ENCODE assay signal across 9 mouse cellular contexts in genomic region chr17:52182706-52183105, GRCm38 (mm10).
DNase-seq lines count a peak whose midpoint lies in the region; ATAC-seq lines count a peak whose summit lies in the region.
"Had no signal": no experiment of that assay in that cellular context is flagged by ENCODE, and none has a peak within 500 bp of the region (broad histone marks: within the 10 kb centered on the region; RNA-seq: fewer than 3 reads in every experiment).

No protein-coding gene starts in this region.

- no peak overlapping the region for H3K27ac ChIP-seq in hindbrain, embryonic 14.5 days
- no peak overlapping the region for H3K27ac ChIP-seq in hindbrain, embryonic 12.5 days
- H3K27ac ChIP-seq: embryonic facial prominence, embryonic 12.5 days had no signal

- no peak overlapping the region for H3K9ac ChIP-seq in hindbrain, embryonic 14.5 days
- no peak overlapping the region for H3K9ac ChIP-seq in hindbrain, embryonic 12.5 days
- H3K9ac ChIP-seq: embryonic facial prominence, embryonic 12.5 days had no signal

- ATAC-seq in hindbrain, embryonic 14.5 days (ENCODE audit: low FRiP score) = no peak
- no peak for ATAC-seq in hindbrain, embryonic 12.5 days (ENCODE audit: low FRiP score)
- peak; percentile 71 to 75 for ATAC-seq in hematopoietic stem cell, adult 5-6 weeks (replicated peaks in 1 of 2; ENCODE audit: insufficient read depth in 1 of 2, low FRiP score in 2 of 2, low TSS enrichment in 1 of 2, low read depth in 1 of 2, poor library complexity in 2 of 2, severe bottlenecking in 2 of 2)

- H3K9me3 ChIP-seq in hindbrain, embryonic 14.5 days (ENCODE audit: control insufficient read depth, low read length) = 0 out of 2 replicates have a peak, but pooled peaks cover 6% of the 10 kb centered on the region
- no peaks in the 10 kb centered on the region for H3K9me3 ChIP-seq in hindbrain, embryonic 12.5 days (replicated peaks)
- H3K9me3 ChIP-seq: embryonic facial prominence, embryonic 12.5 days had no signal

- 35% methylated on average over 3 of the region's 3 CpGs for WGBS in hindbrain, embryonic 14.5 days
- WGBS in hindbrain, embryonic 12.5 days = 46% methylated on average over 3 of the region's 3 CpGs

- H3K4me2 ChIP-seq in hindbrain, embryonic 14.5 days (replicated peaks) = no peak overlapping the region
- no peak overlapping the region for H3K4me2 ChIP-seq in hindbrain, embryonic 12.5 days (replicated peaks)
- H3K4me2 ChIP-seq: embryonic facial prominence, embryonic 12.5 days had no signal

- H3K36me3 ChIP-seq in hindbrain, embryonic 14.5 days (replicated peaks; ENCODE audit: control insufficient read depth, insufficient read depth) = no peaks in the 10 kb centered on the region
- H3K36me3 ChIP-seq in hindbrain, embryonic 12.5 days = no peaks in the 10 kb centered on the region
- H3K36me3 ChIP-seq: embryonic facial prominence, embryonic 12.5 days had no signal

- no peaks in the 10 kb centered on the region for H3K4me1 ChIP-seq in hindbrain, embryonic 14.5 days (replicated peaks; ENCODE audit: control insufficient read depth, insufficient read depth, low read length)
- H3K4me1 ChIP-seq in hindbrain, embryonic 12.5 days = no peaks in the 10 kb centered on the region
- H3K4me1 ChIP-seq: embryonic facial prominence, embryonic 12.5 days had no signal

- H3K4me3 ChIP-seq in hindbrain, embryonic 14.5 days (replicated peaks; ENCODE audit: low read length) = no peak overlapping the region
- H3K4me3 ChIP-seq in hindbrain, embryonic 12.5 days = no peak overlapping the region
- H3K4me3 ChIP-seq: embryonic facial prominence, embryonic 12.5 days had no signal

- H3K27me3 ChIP-seq in hindbrain, embryonic 14.5 days (ENCODE audit: control insufficient read depth, insufficient read depth, low read length) = no peaks in the 10 kb centered on the region
- H3K27me3 ChIP-seq in hindbrain, embryonic 12.5 days = no peaks in the 10 kb centered on the region
- H3K27me3 ChIP-seq: embryonic facial prominence, embryonic 12.5 days had no signal

- DNase-seq in hindbrain, embryonic 14.5 days (ENCODE audit: low spot score) = peak; percentile 39
- DNase-seq in CD4-positive, CD25-positive, alpha-beta regulatory T cell, adult 2 months (ENCODE audit: low read depth, low spot score) = peak; percentile 90
- DNase-seq in WW6 (ENCODE audit: low read depth, low spot score) = peak; percentile 9
- peak; percentile 90 for DNase-seq in naive thymus-derived CD4-positive, alpha-beta T cell, adult 2 months (ENCODE audit: low read depth)
- peak; percentile 78 for DNase-seq in thymus, postnatal 4 days
- no peak for DNase-seq in ovary, adult 18-20 months (ENCODE audit: low spot score)

Comparison
In these comparisons a context has a peak if more than half of its experiments do, and no peak if none do; other contexts are left out.
1. ATAC-seq: peak in hematopoietic stem cell, adult 5-6 weeks (2 of 2); none in hindbrain, embryonic 14.5 days (single experiment) and hindbrain, embryonic 12.5 days (single experiment).